In genomic region chr8:120485551-120486476, GRCm38 (mm10) we compare ENCODE assay signal across 8 mouse cellular contexts.
DNase-seq lines count a peak whose midpoint lies in the region; ATAC-seq and TF ChIP-seq lines count a peak whose summit lies in the region.

No protein-coding gene starts in this region.

- no peak overlapping the region for H3K9ac ChIP-seq in lung, embryonic 15.5 days
- H3K9ac ChIP-seq in embryonic facial prominence, embryonic 15.5 days = no peak overlapping the region
- H3K9ac ChIP-seq in limb, embryonic 12.5 days (replicated peaks) = no peak overlapping the region

- TF ChIP-seq POLR2A in lung, adult 2 months (IDR thresholded peaks at IDR 0.05; ENCODE audit: borderline replicate concordance, extremely low read depth, low read depth, low read length) = no peak
- no peak for TF ChIP-seq POLR2A in small intestine, adult 2 months (IDR thresholded peaks at IDR 0.05; ENCODE audit: low read depth, low read length)

- no peaks in the 10 kb centered on the region for H3K27me3 ChIP-seq in lung, embryonic 15.5 days
- H3K27me3 ChIP-seq in embryonic facial prominence, embryonic 15.5 days = peaks cover 7% of the 10 kb centered on the region; the same call in 1 of the 2 replicates
- peaks cover 85% of the 10 kb centered on the region for H3K27me3 ChIP-seq in limb, embryonic 12.5 days
- no peaks in the 10 kb centered on the region for H3K27me3 ChIP-seq in small intestine, adult 2 months (ENCODE audit: control insufficient read depth, insufficient read depth, low read length)

- no peak for ATAC-seq in lung, embryonic 15.5 days (ENCODE audit: borderline replicate concordance, extremely low read depth, low FRiP score, low TSS enrichment)
- no peak for ATAC-seq in embryonic facial prominence, embryonic 15.5 days (ENCODE audit: insufficient number of reproducible peaks, low FRiP score, low TSS enrichment, low read depth)
- no peak for ATAC-seq in limb, embryonic 12.5 days (ENCODE audit: insufficient number of reproducible peaks, insufficient read depth, low FRiP score, low TSS enrichment, low read depth)

- DNase-seq in lung, adult 2 months = no peak
- no peak for DNase-seq in layer of hippocampus, postnatal 14 days (ENCODE audit: low spot score in 2 of 2)
- DNase-seq in natural killer cell, adult 2 months (ENCODE audit: low spot score in 2 of 2) = no peak
- no peak for DNase-seq in cerebellum, adult 8-10 months

- peak overlapping the region; percentile 98 for H3K4me2 ChIP-seq in lung, embryonic 15.5 days
- peak overlapping the region; percentile 98; the same call in 1 of the 2 replicates for H3K4me2 ChIP-seq in embryonic facial prominence, embryonic 15.5 days (replicated peaks)
- peak overlapping the region; percentile 99 for H3K4me2 ChIP-seq in limb, embryonic 12.5 days

- no peak for TF ChIP-seq CTCF in lung, adult 2 months (IDR thresholded peaks at IDR 0.05; ENCODE audit: insufficient read depth, low read length)
- TF ChIP-seq CTCF in small intestine, adult 2 months (IDR thresholded peaks at IDR 0.05; ENCODE audit: extremely low read depth, insufficient read length, insufficient replicate concordance, low read depth, low read length) = no peak

- peak overlapping the region; percentile 79; the same call in 1 of the 2 replicates for H3K4me3 ChIP-seq in lung, embryonic 15.5 days
- no peak overlapping the region for H3K4me3 ChIP-seq in lung, adult 2 months (replicated peaks; ENCODE audit: extremely low read depth, low read depth, low read length)
- no peak overlapping the region for H3K4me3 ChIP-seq in embryonic facial prominence, embryonic 15.5 days (replicated peaks)
- peak overlapping the region; percentile 73 for H3K4me3 ChIP-seq in limb, embryonic 12.5 days (replicated peaks)
- H3K4me3 ChIP-seq in small intestine, adult 2 months (ENCODE audit: low read depth, low read length) = peak overlapping the region; percentile 88

- H3K27ac ChIP-seq in lung, embryonic 15.5 days = 0 out of 2 replicates have a peak overlapping the region, but pooled peaks have one; percentile 39
- peak overlapping the region; percentile 90 for H3K27ac ChIP-seq in embryonic facial prominence, embryonic 15.5 days (replicated peaks)
- H3K27ac ChIP-seq in limb, embryonic 12.5 days = no peak overlapping the region
- no peak overlapping the region for H3K27ac ChIP-seq in small intestine, adult 2 months (ENCODE audit: insufficient read depth, low read depth, low read length)

- H3K4me1 ChIP-seq in lung, embryonic 15.5 days = peaks cover 56% of the 10 kb centered on the region
- H3K4me1 ChIP-seq in lung, adult 2 months (ENCODE audit: control insufficient read depth, insufficient read depth, low read length) = peaks cover 17% of the 10 kb centered on the region
- peaks cover 70% of the 10 kb centered on the region for H3K4me1 ChIP-seq in embryonic facial prominence, embryonic 15.5 days
- H3K4me1 ChIP-seq in limb, embryonic 12.5 days (replicated peaks) = peaks cover 65% of the 10 kb centered on the region
- peaks cover 14% of the 10 kb centered on the region for H3K4me1 ChIP-seq in small intestine, adult 2 months (ENCODE audit: control insufficient read depth, insufficient read depth, insufficient read length, low read length)

- no peaks in the 10 kb centered on the region for H3K9me3 ChIP-seq in lung, embryonic 15.5 days
- no peaks in the 10 kb centered on the region for H3K9me3 ChIP-seq in embryonic facial prominence, embryonic 15.5 days (replicated peaks)
- H3K9me3 ChIP-seq in limb, embryonic 12.5 days = no peaks in the 10 kb centered on the region

- 46% methylated on average over 21 of the region's 21 CpGs for WGBS in lung, embryonic 15.5 days
- 63% methylated on average over 21 of the region's 21 CpGs for WGBS in lung, adult 2 months
- WGBS in embryonic facial prominence, embryonic 15.5 days = 35% methylated on average over 21 of the region's 21 CpGs
- 12% methylated on average over 21 of the region's 21 CpGs for WGBS in limb, embryonic 12.5 days
- 34% methylated on average over 21 of the region's 21 CpGs for WGBS in small intestine, adult 2 months

- no peaks in the 10 kb centered on the region for H3K36me3 ChIP-seq in lung, embryonic 15.5 days
- no peaks in the 10 kb centered on the region for H3K36me3 ChIP-seq in embryonic facial prominence, embryonic 15.5 days
- no peaks in the 10 kb centered on the region for H3K36me3 ChIP-seq in limb, embryonic 12.5 days
- H3K36me3 ChIP-seq in small intestine, adult 2 months (ENCODE audit: control insufficient read depth, insufficient read depth, low read length) = no peaks in the 10 kb centered on the region

Comparison
In these comparisons a context has a peak if more than half of its experiments do, and no peak if none do; other contexts are left out.
1. H3K4me3 ChIP-seq: peak in lung, embryonic 15.5 days (single experiment), limb, embryonic 12.5 days (single experiment) and small intestine, adult 2 months (single experiment); none in lung, adult 2 months (single experiment) and embryonic facial prominence, embryonic 15.5 days (single experiment).
2. H3K27ac ChIP-seq: peak in lung, embryonic 15.5 days (single experiment) and embryonic facial prominence, embryonic 15.5 days (single experiment); none in limb, embryonic 12.5 days (single experiment) and small intestine, adult 2 months (single experiment).
3. Peak in every context shown above with its lines, with median percentiles within 50 percentile points of each other: H3K4me2 ChIP-seq.